Mouse (Mus musculus) spleen, postnatal 36 days (tissue): ENCODE results near the gene Sptssb.

Experiments used
- DNase-seq, 2 experiments: peaks; one replicate each; pipeline ENCODE4 v3.0.0; 2022; ENCODE audit warnings: low spot score in 2 of 2, mixed read lengths in 1 of 2

The Sptssb gene

GRCm38 (mm10) chr3:69829532-69829931 lies 30.2 kb downstream of the Sptssb start:
- DNase-seq: no peak

GRCm38 (mm10) chr3:69824536-69824935 lies 35.2 kb downstream of the Sptssb start:
- no peak for DNase-seq

- no peak for DNase-seq
Measured at GRCm38 (mm10) chr3:69820614-69821013, 39.1 kb downstream of the Sptssb start.

GRCm38 (mm10) chr3:69819851-69820200 lies 39.9 kb downstream of the Sptssb start:
- no peak for DNase-seq

GRCm38 (mm10) chr3:69819146-69819850 lies 40.4 kb downstream of the Sptssb start:
- DNase-seq: no peak

- no peak for DNase-seq
Measured at GRCm38 (mm10) chr3:69818466-69818865, 41.3 kb downstream of the Sptssb start.

GRCm38 (mm10) chr3:69816547-69816946 lies 43.2 kb downstream of the Sptssb start:
- no peak for DNase-seq

GRCm38 (mm10) chr3:69813005-69813695 lies 46.6 kb downstream of the Sptssb start:
- DNase-seq: no peak

- DNase-seq: no peak
Measured at GRCm38 (mm10) chr3:69812442-69812841, 47.3 kb downstream of the Sptssb start.

GRCm38 (mm10) chr3:69808479-69808878 lies 51.3 kb downstream of the Sptssb start:
- DNase-seq: no peak

- no peak for DNase-seq
Measured at GRCm38 (mm10) chr3:69803137-69803536, 56.6 kb downstream of the Sptssb start.

- no peak for DNase-seq
Measured at GRCm38 (mm10) chr3:69800829-69801384, 58.8 kb downstream of the Sptssb start.

- no peak for DNase-seq
Measured at GRCm38 (mm10) chr3:69799096-69799495, 60.6 kb downstream of the Sptssb start.

GRCm38 (mm10) chr3:69797969-69798368 lies 61.8 kb downstream of the Sptssb start:
- no peak for DNase-seq

- DNase-seq: no peak
Measured at GRCm38 (mm10) chr3:69797533-69797932, 62.2 kb downstream of the Sptssb start.

- no peak for DNase-seq
Measured at GRCm38 (mm10) chr3:69792823-69793417, 66.8 kb downstream of the Sptssb start.

- no peak for DNase-seq
Measured at GRCm38 (mm10) chr3:69779246-69779796, 80.4 kb downstream of the Sptssb start.

GRCm38 (mm10) chr3:69773356-69773755 lies 86.4 kb downstream of the Sptssb start:
- no peak for DNase-seq
